Mouse (Mus musculus): Measurements from ENCODE around the gene Mmp11. TPM values are rescaled to one million over a fixed set of nuclear protein-coding genes. Genes with fewer than 3 reads are reported as not detected.

The Mmp11 gene
- 1 to 10 TPM; 5.4 to 5.7 TPM for total RNA-seq (2021)
- long read RNA-seq, experiment 1, transcript Mmp11-201 (8 exons, 2,288 nt) = major isoform, 6 of 12 reads
- long read RNA-seq, experiment 1, partial matches to known transcripts = 1 of 12 reads
- long read RNA-seq, experiment 1, other reads (novel, unspliced or antisense) = 5 of 12 reads
- long read RNA-seq, experiment 2, transcript Mmp11-201 (8 exons, 2,288 nt) = major isoform, 26 of 38 reads
- long read RNA-seq, experiment 2, partial matches to known transcripts = 5 of 38 reads
- long read RNA-seq, experiment 2, other reads (novel, unspliced or antisense) = 5 of 38 reads

GRCm38 (mm10) chr10:75935680-75936541 lies at the start of gene Mmp11:
Gene Mmp11, minus strand, starts transcription at chr10:75936496.
- DNase-seq (ENCODE audit: low spot score in 2 of 2) = peak; percentile 71 to 74

GRCm38 (mm10) chr10:75979432-75979831 lies 43.1 kb upstream of the Mmp11 start:
- no peak for DNase-seq (ENCODE audit: low spot score in 2 of 2)

GRCm38 (mm10) chr10:75978835-75979157 lies 42.5 kb upstream of the Mmp11 start:
- no peak for DNase-seq (ENCODE audit: low spot score in 2 of 2)

GRCm38 (mm10) chr10:75978119-75978834 lies 42.0 kb upstream of the Mmp11 start:
- no peak for DNase-seq (ENCODE audit: low spot score in 2 of 2)

- DNase-seq (ENCODE audit: low spot score in 2 of 2) = peak in 1 of 2 experiments; percentile 12
These were observed 38.9 kb upstream of the Mmp11 start for GRCm38 (mm10) chr10:75975216-75975615.

GRCm38 (mm10) chr10:75973846-75974245 lies 37.5 kb upstream of the Mmp11 start:
- DNase-seq (ENCODE audit: low spot score in 2 of 2) = no peak

- no peak for DNase-seq (ENCODE audit: low spot score in 2 of 2)
These were observed 18.1 kb upstream of the Mmp11 start, which contains the start of gene Gm5134 for GRCm38 (mm10) chr10:75954381-75954811. Gene Gm5134, plus strand, starts transcription at chr10:75954514.

GRCm38 (mm10) chr10:75951424-75952050 lies 15.2 kb upstream of the Mmp11 start:
- DNase-seq (ENCODE audit: low spot score in 2 of 2) = peak in 1 of 2 experiments; percentile 52

- no peak for DNase-seq (ENCODE audit: low spot score in 2 of 2)
These were observed 14.5 kb upstream of the Mmp11 start for GRCm38 (mm10) chr10:75950791-75951210.

GRCm38 (mm10) chr10:75949053-75950045 lies 13.1 kb upstream of the Mmp11 start:
- DNase-seq (ENCODE audit: low spot score in 2 of 2) = no peak

- no peak for DNase-seq (ENCODE audit: low spot score in 2 of 2)
These were observed 11.8 kb upstream of the Mmp11 start for GRCm38 (mm10) chr10:75948079-75948478.

- peak in 1 of 2 experiments; percentile 1 for DNase-seq (ENCODE audit: low spot score in 2 of 2)
These were observed 9.6 kb upstream of the Mmp11 start for GRCm38 (mm10) chr10:75945896-75946295.

- DNase-seq (ENCODE audit: low spot score in 2 of 2) = peak in 1 of 2 experiments; percentile 1
These were observed 8.9 kb upstream of the Mmp11 start for GRCm38 (mm10) chr10:75945213-75945612.

- no peak for DNase-seq (ENCODE audit: low spot score in 2 of 2)
These were observed 7.9 kb upstream of the Mmp11 start for GRCm38 (mm10) chr10:75944066-75944772.

- no peak for DNase-seq (ENCODE audit: low spot score in 2 of 2)
These were observed 6.6 kb upstream of the Mmp11 start, which contains the start of gene Vpreb3 for GRCm38 (mm10) chr10:75942736-75943477. Gene Vpreb3, plus strand, starts transcription at chr10:75943057.

- DNase-seq (ENCODE audit: low spot score in 2 of 2) = no peak
These were observed 4.9 kb upstream of the Mmp11 start for GRCm38 (mm10) chr10:75941042-75941824.

GRCm38 (mm10) chr10:75940520-75940919 lies 4.2 kb upstream of the Mmp11 start, which contains the start of gene Gm867:
Gene Gm867, minus strand, starts transcription at chr10:75940672.
- no peak for DNase-seq (ENCODE audit: low spot score in 2 of 2)
